Mouse (Mus musculus) erythroblast, embryonic 14.5 days (primary cell): ENCODE measurements around the gene Wnt10b.

ENCODE experiments used
- GATA1 ChIP-seq: IDR thresholded peaks from 2 replicates; pipeline ENCODE4 v1.6.1; 2012; ENCODE audit warnings: low read length, inconsistent platforms, mixed read lengths
- TAL1 ChIP-seq: IDR thresholded peaks from 3 replicates; pipeline ENCODE4 v1.6.1; 2012; ENCODE audit warnings: low read length, inconsistent platforms, mixed read lengths

GRCm38 (mm10) chr15:98732006-98732531, 45.9 kb downstream of the Wnt10b start:
- TF ChIP-seq GATA1 (no peak), TAL1 (no peak)
